Mouse (Mus musculus): ENCODE results near the gene Mcee.
A peak's percentile ranks its signal among the peaks of the same experiment; 100 is the strongest.

The Mcee gene

GRCm38 (mm10) chr7:64392122-64392818 lies at the start of gene Mcee, which contains the start of gene Mphosph10:
Gene Mcee, plus strand, starts transcription at chr7:64392607.
Gene Mphosph10, minus strand, starts transcription at chr7:64392268.
- peak; percentile 97 for DNase-seq (ENCODE audit: low spot score)

GRCm38 (mm10) chr7:64347813-64348212 lies 44.6 kb upstream of the Mcee start:
- DNase-seq (ENCODE audit: low spot score), result no peak

- no peak for DNase-seq (ENCODE audit: low spot score)
These were observed 43.1 kb upstream of the Mcee start for GRCm38 (mm10) chr7:64349147-64349861.

GRCm38 (mm10) chr7:64351087-64351486 lies 41.3 kb upstream of the Mcee start:
- no peak for DNase-seq (ENCODE audit: low spot score)

- no peak for DNase-seq (ENCODE audit: low spot score)
These were observed 38.2 kb upstream of the Mcee start for GRCm38 (mm10) chr7:64354206-64354605.

DNA sequence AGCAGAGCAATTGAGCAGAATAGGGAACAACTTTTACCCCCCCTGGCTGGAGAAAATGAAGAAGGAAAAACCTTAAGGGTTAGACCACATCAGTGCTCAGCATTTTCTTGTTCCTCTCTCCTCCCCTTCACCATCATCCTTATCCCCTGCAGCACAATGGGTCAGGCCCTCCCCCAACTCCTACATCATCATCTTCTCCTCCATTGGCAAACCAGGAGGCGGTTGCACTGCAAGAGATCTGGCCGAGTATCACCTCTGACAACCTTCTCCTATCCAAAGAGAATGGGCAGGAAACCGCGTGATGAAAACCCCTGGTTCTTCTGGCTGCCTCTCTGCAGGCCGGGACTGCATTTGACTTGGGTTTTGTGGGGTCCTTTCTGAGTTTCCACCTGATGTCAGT lies 35.7 kb upstream of the Mcee start:
- DNase-seq (ENCODE audit: low spot score), result no peak

DNA sequence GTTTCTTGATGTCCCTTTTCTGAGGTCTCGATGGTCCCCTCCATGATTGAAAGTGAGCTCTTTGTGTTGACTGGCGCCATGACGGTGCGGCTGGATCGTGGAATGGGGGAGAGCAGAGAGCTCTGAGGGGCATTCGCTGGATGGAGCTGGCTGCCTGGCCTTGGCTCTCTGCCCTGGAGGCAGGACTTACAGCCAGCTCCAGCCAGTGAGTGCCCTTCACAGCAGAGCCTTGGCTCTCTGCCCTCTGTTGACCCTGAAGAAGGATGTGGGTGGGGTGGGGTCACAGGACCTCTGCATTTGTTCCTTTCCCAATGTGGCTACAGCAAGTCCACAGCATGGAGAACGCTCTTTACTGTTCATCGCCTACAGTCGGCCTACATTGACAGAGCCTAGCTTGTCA lies 35.0 kb upstream of the Mcee start:
- no peak for DNase-seq (ENCODE audit: low spot score)

- DNase-seq (ENCODE audit: low spot score), result no peak
These were observed 33.7 kb upstream of the Mcee start for GRCm38 (mm10) chr7:64358666-64359065.

GRCm38 (mm10) chr7:64359943-64360585 lies 32.3 kb upstream of the Mcee start:
- DNase-seq (ENCODE audit: low spot score), result no peak

GRCm38 (mm10) chr7:64360586-64360945 lies 31.8 kb upstream of the Mcee start:
- no peak for DNase-seq (ENCODE audit: low spot score)

DNA sequence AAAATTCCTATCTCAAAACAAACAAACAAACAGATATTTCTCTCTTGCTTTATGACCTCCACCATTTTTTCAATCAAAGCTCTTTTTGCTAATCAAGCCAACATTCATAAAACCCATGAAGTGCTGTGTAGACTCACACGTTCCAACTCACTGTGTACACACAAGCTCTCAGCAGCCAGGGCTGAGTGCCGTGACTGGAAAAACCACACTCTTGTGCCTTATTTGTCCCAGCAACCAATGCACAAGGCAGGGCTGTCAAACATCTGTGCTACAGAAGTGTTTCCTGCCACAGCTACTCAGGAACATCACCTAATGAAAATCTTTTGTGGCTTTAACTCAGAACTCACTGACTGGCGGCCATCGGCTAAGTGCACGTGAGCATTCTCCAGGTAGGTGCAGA lies 26.5 kb upstream of the Mcee start:
- no peak for DNase-seq (ENCODE audit: low spot score)

- no peak for DNase-seq (ENCODE audit: low spot score)
These were observed 22.6 kb upstream of the Mcee start for GRCm38 (mm10) chr7:64369841-64370240.

DNA sequence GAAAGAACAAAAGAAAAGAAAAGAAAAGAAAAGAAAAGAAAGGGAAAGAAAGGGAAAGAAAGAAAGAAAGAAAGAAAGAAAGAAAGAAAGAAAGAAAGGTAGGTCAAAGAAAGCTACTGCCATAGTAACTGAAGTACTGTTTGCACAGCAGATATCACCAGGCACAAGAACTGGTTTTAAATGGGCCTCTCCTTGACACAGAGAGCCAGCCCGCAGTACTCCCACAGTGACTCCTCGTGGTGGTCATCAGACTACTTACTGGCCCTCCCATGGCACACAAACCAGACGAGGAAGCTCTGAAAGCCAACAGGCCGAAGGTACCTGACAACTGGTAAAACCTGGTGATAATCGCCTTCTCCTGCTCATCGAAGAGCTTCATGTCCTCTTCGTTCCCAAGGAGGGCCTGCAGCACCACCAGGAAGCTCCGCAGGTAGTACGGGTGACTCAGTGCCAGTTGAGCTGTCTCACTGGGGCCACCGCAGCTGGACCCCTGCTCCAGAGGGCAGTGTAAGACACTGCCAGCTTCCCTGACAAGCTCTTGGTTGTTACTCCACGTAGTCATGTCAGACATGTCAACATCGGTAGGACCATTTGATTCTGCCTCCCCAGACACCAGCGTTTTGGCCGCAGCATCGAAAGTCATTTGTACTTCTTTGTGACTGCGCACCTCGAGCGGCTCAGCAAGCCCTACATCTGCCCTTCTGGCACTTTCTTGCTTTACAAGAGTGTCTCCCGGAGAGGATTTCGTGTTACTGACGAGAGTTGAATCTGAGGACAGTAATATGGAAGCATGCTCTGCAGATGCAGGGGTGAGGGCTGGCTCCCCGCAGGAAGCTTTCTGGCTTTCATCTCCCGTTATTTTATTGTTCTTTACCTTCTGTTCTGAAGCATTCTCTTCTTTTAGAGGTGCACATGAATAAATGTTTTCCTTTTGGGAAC lies 20.2 kb upstream of the Mcee start:
- DNase-seq (ENCODE audit: low spot score), result no peak

DNA sequence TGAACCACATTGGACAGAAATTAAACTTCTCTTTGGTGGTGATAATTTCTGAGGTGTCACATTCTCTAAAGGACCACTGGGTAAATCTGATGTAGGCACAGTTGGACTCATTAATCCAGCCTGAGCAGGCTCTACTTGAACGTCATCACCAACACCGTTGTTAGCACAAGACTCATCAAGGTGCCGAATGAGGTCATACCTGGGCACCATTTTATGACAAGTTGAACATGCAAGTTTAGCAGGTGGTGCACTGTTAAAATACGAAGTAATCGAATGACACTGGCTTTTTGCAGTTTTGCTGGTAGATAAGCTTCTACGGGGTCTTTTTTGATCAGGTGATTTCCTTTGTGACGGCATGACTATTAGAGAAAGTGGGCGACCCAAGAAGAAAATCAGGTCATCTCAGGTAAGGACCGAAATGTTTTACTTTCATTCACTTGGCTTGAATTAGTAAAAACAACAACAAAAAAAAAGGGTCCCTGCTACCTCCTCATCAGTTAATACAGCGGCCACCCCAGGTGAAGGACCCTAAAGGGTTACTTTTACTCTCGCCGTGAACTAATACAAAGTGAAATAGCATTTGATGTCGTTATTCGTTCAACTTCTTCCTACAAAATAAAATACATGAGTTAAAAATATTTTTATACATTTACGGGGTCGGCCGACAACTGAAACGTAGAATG lies 19.1 kb upstream of the Mcee start:
- no peak for DNase-seq (ENCODE audit: low spot score)

DNA sequence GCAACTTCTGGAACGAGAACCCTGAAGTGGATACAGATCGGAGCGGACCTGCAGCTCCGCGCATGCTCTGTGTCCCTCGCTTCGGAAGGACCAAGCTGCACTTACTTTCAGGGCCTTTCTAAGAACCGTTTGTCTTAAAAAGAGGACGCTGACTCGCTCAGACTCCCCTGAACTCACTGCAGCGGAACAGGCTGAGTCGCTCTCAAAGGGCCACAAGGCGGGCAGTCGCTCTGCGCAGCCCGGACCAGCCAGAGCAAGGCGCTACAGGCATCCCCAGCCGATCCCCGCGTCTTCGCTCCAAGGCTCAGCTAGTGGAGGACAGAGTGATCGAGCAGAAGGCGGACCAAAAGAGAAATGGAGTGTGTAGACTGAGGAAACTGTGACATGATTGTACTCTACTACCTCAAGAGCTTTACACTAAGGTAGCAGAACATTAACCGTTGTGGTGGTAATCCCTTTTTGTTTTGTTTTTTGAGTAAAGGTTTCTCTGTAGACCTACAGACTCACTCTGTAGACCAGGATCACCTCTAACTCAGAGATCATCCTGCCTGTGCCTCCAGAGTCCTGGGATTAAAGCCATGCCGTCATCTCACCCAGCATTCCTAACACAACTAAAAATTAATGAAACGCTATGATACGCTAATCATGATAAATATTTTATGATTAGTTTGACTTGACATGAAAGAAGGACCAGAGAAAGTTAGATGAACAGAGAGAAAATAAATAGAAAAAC lies 18.4 kb upstream of the Mcee start, which contains the start of gene Fan1:
TSS of gene Fan1 (minus strand) at position 266 of the 733 bp plus-strand sequence.
- DNase-seq (ENCODE audit: low spot score), result peak; percentile 83

DNA sequence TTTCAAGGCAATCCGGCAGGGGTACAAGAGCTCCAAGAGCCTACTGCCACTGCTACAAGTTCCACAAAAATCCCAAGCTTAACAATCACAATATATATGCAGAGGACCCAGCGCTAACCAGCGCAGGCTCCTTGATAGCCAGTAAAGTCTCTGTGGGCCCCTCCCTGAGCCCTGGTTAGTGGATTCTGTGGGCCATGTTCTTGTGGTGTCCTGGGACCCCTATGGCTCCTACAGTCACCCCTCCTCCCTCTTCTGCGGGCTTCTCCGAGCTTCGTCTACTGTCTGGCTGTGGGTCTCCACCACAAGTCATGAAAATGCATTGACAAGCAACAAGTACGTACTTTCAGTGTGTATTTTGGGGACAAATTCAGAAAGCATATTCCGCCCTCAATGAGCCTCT lies 928 bp upstream of the Mcee start:
- DNase-seq (ENCODE audit: low spot score), result peak; percentile 31

DNA sequence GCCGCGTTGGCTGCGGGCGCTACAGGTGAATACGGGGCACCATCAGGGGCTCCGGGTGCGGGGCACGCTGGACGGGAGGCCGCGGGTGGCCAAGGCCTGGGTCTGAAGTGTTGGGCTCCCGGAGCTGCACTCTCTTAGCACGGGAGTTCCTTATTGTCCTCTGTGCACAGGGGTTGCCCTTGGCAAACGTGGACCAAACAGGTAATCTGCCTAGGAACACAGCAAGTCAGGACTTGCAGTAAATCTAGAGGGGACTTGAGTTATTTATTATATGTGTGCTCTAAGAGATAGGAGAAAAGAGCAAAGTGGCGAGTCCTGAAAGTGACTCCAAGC lies 378 bp downstream of the Mcee start:
- DNase-seq (ENCODE audit: low spot score), result no peak

- DNase-seq (ENCODE audit: low spot score), result no peak
These were observed 8.3 kb downstream of the Mcee start for GRCm38 (mm10) chr7:64400725-64401124.

DNA sequence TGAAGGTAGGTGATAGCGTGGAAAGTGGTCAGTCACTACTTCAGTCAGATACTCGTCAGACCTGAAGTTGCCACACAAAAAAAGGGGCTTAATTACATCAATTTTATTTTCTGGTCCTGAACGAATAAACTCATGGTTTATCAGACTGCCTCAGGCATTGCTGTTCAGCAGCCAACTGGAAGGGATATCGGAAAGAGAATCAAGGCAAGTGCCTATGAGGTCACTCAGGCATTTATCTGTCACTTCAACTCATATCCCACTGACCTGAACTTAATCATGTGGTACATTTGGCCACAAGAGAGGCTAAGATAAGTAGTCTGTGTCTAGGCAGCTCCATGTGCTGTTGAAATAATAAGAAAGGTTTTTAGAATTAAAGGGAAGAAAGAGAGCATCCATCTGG lies 10.0 kb downstream of the Mcee start:
- DNase-seq (ENCODE audit: low spot score), result no peak

DNA sequence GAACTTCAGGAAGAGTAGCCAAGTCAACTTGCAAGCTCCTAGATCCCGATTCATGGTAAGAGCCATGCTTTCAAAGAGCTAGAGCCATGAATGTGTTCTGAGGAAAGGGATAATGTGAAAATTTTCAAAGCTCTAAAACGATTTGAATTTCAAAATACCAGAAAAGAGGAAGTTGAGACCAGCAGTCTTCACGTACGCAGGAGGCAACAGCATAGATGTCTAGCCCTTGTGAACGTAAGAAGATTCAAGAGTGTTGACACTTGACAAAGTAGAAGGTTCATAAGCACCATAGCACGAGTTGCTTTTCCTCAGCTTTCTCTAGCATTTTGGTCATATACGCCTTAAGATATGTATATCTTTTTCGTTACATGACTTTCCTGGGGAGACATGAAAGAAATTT lies 11.6 kb downstream of the Mcee start:
- no peak for DNase-seq (ENCODE audit: low spot score)

- no peak for DNase-seq (ENCODE audit: low spot score)
These were observed 32.5 kb downstream of the Mcee start for GRCm38 (mm10) chr7:64424861-64425260.
